Mouse (Mus musculus) mouse embryonic stem cell (cell line): ENCODE data around the gene Hnrnpab.

ENCODE experiments used
- in situ Hi-C, 2 experiments: fragments of 300-500 bp; cut with MboI; formaldehyde crosslinking; loops; 1 replicate in 1 of 2; 3 replicates in 1 of 2; pipeline ENCODE4 v1.14.3; 2019 to 2020; ENCODE audit warnings: low sequenced_read_pairs in 2 of 2, low pct_unique_long_range_greater_than_20kb in 1 of 2, mixed read lengths in 1 of 2; ENCODE audit not compliant: unreplicated experiment in 1 of 2

Hnrnpab gene

DNA sequence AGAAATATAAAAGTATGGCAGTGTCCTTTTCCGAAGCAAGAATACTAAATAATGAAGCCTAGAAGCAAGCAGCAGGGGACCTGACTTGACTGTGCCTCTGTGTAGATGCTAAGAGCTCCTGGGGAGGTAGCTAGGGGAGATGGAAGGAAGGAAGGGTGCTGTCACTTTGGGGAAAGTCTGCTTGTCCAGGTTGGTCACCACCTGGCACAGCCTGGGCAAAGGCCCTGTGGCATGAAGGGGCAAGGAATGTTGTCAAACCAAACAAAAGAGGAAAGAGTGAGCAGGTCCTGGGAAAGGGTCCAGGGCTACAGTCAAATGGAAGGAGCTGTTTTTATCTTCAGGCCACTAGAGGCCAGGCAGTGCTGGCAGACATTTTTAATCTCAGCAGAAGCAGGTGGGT lies 19.6 kb downstream of the Hnrnpab start:
- in situ Hi-C loops, result no loop called here

DNA sequence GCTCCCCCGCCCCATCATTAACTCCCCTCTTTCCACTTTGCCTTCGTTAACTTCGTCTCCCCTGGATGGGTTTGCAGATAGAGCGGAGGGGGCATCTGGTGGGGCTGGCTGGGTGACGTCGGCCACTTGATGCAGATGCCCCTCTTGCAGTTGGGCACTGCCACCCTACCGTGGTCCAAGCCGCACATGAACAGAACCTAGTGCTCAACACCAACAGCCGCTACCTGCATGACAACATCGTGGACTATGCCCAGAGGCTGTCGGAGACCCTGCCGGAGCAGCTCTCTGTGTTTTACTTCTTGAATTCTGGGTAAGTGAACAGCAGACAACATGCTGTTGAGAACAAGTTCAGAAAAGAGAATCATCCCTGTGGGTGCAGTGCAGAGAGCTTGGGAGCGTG lies 20.2 kb downstream of the Hnrnpab start:
- in situ Hi-C loops, result no loop called here

DNA sequence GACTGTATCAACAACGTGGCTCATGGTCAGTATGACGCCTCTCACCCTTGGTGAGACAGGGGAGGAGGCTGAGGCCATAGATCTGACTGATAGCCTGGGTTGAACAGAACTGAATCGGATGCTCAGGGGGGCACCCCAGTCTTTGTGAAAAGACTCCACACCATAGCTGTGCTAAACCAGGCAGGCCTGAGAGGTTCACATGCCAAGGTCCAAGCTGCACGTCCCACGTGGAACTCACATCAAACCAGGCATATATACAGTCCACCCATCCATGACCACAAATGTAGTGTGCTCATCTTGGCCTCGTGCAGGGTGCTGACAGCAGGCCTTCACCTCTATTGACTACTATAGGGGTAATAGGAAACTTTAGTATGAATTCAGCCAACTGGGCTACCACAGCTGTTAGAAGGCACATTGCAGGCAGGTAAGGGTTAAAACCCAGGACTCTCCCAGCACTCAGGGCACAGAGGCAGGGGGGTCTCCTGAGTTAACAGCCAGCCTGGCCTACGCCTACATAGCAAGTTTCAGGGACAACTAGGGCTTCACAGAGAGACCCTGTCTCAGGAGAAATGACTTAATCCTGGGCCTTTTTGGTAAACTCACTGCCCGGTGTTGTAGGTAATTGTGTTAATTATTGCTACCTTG lies 20.9 kb downstream of the Hnrnpab start:
- in situ Hi-C loops, result no loop called here

DNA sequence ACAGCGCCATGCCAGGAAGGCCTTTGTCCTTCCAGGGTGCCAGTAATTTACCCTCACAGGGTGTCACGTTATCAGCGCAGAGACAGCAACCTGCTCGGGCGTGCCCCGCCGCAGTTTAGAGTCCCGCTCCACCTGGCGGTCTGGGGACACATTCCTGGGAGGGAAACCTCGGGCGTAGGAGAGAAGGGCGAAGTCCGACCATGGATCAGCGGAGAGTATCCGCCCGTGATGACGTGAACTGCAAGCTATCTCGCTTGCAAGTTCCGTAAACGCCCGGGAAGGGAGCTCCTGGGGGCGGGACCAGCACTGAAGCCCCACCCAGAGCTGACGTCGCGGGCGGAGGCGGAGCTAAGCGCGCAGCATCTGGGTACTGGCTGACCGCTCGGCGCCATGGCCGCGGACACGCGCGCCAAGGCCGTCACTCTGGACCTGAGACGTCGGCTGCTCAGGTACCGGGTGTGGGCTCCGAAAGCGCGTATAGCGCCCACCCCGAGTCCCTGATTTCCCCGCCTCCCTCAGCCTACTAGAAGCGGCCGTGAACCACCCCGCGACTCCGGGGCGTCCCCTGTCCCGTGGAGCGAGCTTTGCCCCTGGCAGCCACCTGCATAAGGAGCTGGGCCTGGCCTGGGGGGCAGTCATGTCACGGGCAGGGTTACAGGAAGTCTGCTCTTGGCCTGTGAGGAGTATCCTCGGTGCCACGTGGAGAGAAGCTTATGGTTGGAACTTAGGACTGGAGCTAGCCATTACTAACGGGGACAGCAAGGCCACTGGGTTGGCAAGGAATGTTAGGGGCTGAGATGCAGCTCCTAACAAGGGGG lies 22.0 kb downstream of the Hnrnpab start, which contains the start of gene Phykpl:
Gene Phykpl (plus strand): TSS at position 327 of the 818 bp plus-strand sequence.
- in situ Hi-C loops, result no loop called here

DNA sequence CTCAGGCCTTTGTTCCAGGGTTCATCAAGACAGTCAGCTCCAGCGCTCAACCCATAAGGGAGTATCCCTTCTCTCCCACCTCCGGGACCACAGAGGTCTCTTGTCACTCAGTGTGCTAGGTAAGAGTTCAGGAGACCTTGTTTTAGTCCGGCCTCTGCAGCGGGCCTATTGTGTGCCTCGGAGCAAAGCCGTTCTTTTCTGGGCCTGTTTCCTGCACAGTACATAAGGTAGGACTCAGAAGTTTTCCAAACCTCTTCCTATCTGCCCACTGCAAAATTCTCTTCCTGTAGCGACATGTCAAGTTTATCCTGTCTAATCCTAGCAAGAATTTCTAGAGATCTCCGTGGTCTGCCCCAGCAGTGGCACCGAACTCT lies 22.6 kb downstream of the Hnrnpab start:
- in situ Hi-C loops, result no loop called here

DNA sequence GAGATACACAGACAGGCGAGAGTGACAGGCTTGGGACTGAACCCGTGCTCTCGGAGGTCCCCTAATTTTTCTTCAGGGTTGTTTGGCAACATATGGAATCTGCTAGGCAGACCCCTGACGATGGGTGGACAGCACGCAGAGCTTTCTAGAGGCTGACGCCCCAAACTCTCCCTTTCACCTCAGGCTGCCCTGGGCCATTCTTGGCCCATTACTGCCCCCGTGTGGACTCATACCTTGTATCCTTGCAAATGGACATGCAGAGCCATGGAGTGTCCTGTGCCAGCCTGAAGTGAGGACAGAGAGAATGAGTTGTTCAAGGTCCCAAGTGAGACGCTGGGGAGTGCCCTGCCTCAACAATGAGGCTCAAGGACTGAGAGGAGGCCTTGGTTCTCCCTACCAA lies 23.9 kb downstream of the Hnrnpab start:
- in situ Hi-C loops, result no loop called here

DNA sequence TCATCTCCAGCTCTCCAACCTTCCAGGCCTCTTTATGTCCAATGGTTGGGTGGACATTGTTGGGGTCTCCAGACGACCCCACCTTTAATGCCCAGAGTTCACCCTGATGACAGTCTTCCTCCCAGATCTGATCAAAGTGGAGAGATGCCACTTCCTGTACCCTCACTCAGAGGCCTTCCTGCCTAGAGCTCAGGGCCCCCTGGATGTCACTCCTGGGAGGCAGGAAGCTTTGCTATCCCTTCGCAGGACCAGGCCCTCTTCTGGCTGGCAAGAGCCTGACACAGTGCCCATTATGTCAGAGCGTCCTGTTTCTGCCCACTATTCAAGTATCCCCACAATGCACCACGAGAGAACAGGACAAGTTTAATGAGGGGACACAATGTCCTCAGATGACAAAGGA lies 27.6 kb downstream of the Hnrnpab start:
- in situ Hi-C loops, result no loop called here

DNA sequence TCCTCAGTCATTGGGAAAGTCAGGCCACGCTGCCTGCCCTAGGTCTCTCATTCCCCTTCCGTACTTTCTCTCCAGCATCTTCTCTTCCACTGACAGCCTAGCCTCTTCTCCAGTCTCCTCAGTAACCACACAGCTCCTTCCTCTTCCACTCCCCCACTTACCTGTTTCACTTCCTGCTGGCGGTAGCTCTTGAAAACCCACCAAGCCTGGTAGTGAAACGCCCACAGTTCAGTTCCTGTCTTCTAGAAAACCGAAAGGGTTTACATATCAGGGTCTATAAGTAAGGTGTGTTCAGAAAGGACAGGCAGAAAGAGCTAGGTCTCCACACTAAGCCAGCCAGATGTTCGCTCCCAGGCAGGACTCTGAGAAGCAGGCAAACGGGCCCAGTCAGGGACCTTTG lies 29.1 kb downstream of the Hnrnpab start:
- in situ Hi-C loops, result no loop called here

DNA sequence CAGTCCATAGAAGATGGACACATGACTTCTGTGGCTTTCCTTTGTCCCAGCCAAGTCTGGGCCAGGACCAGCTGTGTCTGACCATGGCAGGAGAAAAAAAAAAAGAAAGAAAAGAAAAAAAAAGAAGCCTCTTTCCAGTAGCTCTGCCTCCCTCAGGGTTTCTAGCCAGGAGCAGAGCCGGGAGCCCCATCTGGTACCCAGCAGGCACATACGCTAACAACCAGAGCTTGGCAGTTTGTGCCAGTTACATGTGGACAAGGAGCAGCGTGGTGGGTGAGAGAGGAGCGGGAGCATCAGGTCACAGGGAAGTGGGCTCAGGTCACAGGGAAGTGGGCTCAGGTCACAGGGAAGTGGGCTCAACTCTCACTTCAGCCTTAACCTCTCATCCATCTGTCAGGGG lies 30.2 kb downstream of the Hnrnpab start:
- in situ Hi-C loops, result no loop called here

DNA sequence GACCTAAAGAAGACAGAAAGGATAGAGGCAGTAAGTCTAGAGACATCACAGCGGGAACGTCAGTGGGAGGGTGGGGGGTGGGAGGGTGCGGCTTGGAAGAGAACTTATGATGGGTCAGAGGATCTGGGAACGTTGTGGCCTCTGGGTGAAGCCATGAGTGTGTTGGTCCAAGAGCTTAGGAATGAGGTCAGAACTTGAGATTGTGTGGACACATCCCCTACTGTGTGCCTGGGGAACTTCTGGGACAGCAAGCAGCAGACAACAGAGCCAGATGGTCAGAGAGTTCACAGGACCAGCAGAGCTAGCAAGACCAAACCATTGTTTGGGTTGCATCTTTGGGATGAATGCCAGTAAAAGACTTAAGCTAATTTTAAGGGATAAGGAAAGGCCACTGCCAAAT lies 37.8 kb downstream of the Hnrnpab start:
- in situ Hi-C loops, result no loop called here

DNA sequence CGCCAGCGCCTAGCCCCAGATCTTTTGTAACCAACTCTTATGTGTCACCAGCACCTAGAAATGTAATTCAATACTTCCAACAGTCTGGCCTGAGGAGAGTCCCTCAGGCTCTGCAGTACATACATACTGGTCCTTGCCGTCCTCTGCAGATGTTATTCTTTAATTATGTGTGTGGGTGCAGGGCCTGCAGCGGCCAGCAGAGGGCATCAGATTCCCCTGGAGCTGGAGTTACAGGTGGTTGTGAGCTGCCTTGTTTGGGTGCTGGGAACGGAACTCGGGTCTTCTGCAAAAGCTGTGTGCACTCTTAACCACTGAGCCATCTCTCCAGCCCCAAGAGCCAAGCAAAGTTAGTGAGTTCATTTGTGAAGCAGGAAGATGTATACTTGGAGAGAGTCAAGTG lies 40.7 kb downstream of the Hnrnpab start:
- in situ Hi-C loops, result no loop called here

DNA sequence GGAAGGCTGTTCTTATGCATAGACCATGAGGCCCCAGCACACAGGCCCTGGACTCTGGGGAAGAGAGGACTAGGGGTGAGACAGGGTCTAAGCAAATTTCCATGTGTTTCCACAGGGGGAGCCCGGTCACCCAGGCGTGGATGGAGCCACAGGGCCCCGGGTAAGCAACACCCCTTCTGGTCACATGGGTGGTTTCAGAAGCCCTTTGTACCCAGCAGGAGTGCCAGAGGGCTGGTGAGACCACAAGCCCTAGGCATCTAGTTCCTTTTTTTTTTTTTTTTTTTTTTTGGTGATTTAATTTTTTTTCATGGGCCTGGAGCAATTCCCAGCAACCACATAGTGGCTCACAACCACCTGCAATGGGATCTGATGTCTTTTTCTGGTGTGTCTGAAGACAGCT lies 41.6 kb downstream of the Hnrnpab start:
- in situ Hi-C loops, result no loop called here

DNA sequence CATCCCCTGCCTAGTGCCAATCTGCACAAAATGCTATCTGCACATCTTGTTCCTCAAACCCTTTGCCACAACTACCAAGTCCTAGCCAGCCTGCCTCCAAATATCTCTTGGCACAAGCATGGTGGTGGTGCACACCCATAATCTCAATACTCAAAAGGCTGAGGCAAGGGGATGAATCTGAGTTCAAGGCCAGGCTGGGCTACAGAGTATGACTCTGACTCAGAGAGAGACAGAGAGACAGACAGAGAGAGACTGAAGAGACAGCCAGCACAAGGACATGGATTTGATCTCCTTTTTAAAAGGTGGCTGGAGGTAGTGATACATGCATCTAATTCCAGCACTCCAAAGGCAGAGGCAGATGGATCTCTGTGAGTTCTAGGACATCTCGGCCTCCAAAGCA lies 43.4 kb downstream of the Hnrnpab start:
- in situ Hi-C loops, result no loop called here

DNA sequence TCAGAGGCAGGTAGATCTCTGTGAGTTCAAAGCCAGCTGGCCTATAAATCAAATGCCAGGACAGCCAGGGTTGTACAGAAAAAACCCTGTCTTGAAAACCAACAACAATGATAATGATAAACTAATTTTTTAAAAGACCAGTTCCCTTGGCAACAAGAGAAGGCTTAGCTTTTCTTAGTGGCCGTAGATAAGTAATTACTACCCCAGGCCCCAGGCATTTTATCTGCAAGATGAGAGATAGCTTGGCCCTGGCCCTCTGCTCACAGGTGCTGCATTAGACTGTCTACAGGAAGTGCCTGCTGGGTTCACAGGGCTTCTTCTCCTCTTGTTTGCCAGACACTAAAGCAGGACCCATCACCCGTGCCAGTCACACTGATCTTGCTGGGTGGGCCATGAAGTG lies 51.6 kb downstream of the Hnrnpab start:
- in situ Hi-C loops, result no loop called here

DNA sequence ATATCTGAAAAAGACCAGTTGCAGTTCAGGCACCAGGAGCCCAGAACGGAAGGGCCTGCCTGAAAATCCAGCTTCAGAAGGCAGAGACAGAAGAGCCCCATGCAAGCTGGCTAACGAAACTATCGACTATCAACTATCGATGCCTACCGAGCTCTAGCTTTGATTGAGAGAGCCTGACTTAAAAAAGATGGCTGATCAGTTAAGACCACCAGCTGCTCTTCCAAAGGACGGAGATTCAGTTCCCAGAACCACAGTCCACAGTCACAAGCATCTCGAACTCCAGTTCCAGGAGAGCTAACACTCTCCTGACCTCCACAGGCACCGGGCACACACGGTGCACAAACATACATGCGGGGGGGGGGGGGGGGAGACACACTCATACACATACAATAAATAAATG lies 52.1 kb downstream of the Hnrnpab start:
- in situ Hi-C loops, result no loop called here

DNA sequence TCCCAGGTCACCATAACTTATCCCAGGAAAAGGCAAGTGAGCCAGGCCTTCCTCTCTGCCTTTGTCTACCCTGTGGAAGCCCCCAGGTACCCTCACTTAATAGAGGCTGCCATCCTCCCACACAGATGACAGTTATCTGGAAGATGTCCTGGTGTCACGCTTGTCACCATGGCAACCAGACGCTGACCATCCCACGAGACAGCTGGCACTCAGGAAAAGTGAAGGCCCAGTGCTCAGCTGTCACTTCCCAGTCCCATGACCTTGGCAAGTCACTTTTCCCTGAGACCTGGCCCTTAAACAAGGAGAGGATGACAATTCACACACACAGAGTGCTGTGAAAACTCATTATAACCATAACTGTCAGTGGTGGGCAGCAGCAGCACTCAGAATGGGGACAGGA lies 54.6 kb downstream of the Hnrnpab start:
- in situ Hi-C loops, result no loop called here

DNA sequence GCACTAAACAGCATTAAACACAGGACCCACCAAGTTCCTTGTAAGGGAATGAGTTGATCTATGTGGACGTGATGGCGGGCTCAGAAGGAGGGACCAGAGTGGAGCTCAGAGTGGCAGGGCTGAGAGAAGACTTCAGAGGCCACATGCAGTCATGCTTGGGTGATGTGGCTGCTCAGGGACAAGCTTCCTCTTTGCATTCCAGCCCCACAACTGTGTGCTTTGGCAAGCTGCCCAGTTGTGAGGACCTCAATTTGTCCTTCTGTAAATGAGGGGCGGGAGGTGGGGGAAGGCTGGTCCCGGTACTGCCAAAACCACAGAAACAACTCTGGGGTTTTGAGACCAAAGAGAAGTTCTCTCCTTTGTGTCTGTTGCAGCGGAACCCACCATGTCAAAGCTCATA lies 55.4 kb downstream of the Hnrnpab start:
- in situ Hi-C loops, result no loop called here
